Mouse (Mus musculus): ENCODE results near the gene Keap1.

GRCm38 (mm10) chr9:21233805-21234204, 5.4 kb downstream of the Keap1 start:
- TF ChIP-seq CTCF (IDR thresholded peaks at IDR 0.05; ENCODE audit: low read depth) (no peak), EP300 (optimal IDR thresholded peaks at IDR 0.05) (no peak)

All from stomach, postnatal 0 days (tissue).